Mouse (Mus musculus): ENCODE measurements at regions not wholly inside any gene's neighbourhood (a gene's known extent, or its start where the extent isn't known, plus 50 kb on each side); places are given as distances from the start of the nearest gene placed in this dataset.

GRCm38 (mm10) chr14:36819826-36820225 is 148.8 kb downstream of the Ccser2 start:
- whole genome bisulfite sequencing: 75% methylated on average over 1 of the region's 1 CpGs
- no peaks in the 10 kb centered on the region for H3K4me1 ChIP-seq
- H3K27me3 ChIP-seq (replicated peaks; ENCODE audit: low read depth, poor library complexity, severe bottlenecking): no peaks in the 10 kb centered on the region
- no peak overlapping the region for H3K4me3 ChIP-seq
- no peaks in the 10 kb centered on the region for H3K9me3 ChIP-seq
- H3K36me3 ChIP-seq (replicated peaks): no peaks in the 10 kb centered on the region
- H3K27ac ChIP-seq (replicated peaks): no peak overlapping the region
- DNase-seq (ENCODE audit: low spot score): no peak

DNA sequence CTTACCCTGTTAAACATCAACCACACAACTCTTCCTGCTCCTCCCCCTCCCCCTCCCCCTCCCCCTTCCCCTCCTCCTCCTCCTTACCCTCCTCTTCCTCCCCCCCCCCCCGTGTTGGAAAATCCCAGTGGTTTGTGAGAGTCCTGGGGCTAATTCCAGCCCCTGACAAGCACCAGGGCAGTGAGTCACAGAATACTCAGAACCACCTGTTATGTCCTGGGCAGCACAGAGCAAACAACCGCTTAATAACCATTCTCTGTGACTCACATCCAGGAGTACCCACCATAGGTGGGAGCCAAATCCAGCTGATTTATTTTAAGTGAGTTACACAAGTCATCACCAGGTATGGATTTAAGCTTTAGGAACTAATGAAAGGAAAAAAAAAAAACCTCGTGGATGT is 166.2 kb downstream of the Ccser2 start:
- DNase-seq (ENCODE audit: low spot score): no peak
- H3K36me3 ChIP-seq (replicated peaks): no peaks in the 10 kb centered on the region
- WGBS: 77% methylated on average over 3 of the region's 3 CpGs

GRCm38 (mm10) chr14:36799820-36800219 is 168.8 kb downstream of the Ccser2 start:
- no peak for DNase-seq (ENCODE audit: low spot score)
- no peak overlapping the region for H3K27ac ChIP-seq (replicated peaks)
- no peaks in the 10 kb centered on the region for H3K36me3 ChIP-seq (replicated peaks)
- H3K9me3 ChIP-seq: no peaks in the 10 kb centered on the region
- H3K4me3 ChIP-seq: no peak overlapping the region
- 79% methylated on average over 1 of the region's 1 CpGs for WGBS
- no peaks in the 10 kb centered on the region for H3K4me1 ChIP-seq
- H3K27me3 ChIP-seq (replicated peaks; ENCODE audit: low read depth, poor library complexity, severe bottlenecking): no peaks in the 10 kb centered on the region

More for the DNA sequence above, 166.2 kb downstream of the Ccser2 start:
- Histone ChIP-seq H3K27me3 (replicated peaks; ENCODE audit: low read depth, poor library complexity, severe bottlenecking) (no peaks in the 10 kb centered on the region), H3K4me1 (no peaks in the 10 kb centered on the region), H3K9me3 (no peaks in the 10 kb centered on the region), H3K27ac (replicated peaks) (no peak overlapping the region), H3K4me3 (no peak overlapping the region)

DNA sequence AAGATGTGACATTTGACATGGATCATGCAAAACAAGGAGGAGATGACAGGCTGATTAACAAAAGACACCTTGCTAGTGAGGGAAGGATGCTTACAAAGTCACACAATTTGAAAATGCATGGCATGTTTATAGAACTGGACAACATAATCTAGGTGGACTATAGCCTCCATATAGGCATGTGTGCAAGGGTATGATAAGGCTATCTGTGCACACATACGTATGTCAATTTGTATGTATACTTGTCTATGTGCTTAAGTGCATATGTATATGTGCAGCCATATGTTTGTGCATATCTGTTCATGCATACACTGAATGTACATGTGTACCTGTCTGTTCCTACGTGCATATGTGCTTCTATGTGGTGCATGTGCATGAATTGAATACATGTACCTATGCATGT is 186.7 kb downstream of the Ccser2 start:
- DNase-seq (ENCODE audit: low spot score): no peak
- Histone ChIP-seq H3K27ac (replicated peaks) (no peak overlapping the region), H3K4me1 (no peaks in the 10 kb centered on the region), H3K27me3 (replicated peaks; ENCODE audit: low read depth, poor library complexity, severe bottlenecking) (no peaks in the 10 kb centered on the region), H3K4me3 (no peak overlapping the region), H3K36me3 (replicated peaks) (no peaks in the 10 kb centered on the region), H3K9me3 (no peaks in the 10 kb centered on the region)
- 89% methylated on average over 2 of the region's 2 CpGs for WGBS

DNA sequence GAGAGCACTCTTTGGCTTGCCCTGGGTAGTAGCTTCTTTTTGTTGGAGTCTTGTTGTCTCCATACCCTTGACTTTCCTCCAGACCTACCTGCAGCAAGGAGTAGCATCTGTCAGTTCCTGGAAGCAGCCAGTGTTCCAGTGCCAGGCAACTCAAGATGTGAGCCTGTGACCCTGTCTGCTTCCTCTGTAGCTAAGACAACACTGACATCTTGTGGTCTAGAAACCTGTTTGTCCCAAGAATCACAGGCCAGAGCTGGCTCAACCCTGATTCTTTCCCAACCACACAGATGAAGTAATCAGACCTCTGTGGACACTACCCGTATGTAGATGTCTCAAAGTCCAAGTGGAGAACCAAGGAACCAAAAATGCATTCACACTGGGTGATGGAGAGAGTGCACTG is 189.6 kb downstream of the Ccser2 start:
- 66% methylated on average over 1 of the region's 1 CpGs for WGBS
- no peaks in the 10 kb centered on the region for H3K27me3 ChIP-seq (replicated peaks; ENCODE audit: low read depth, poor library complexity, severe bottlenecking)

DNA sequence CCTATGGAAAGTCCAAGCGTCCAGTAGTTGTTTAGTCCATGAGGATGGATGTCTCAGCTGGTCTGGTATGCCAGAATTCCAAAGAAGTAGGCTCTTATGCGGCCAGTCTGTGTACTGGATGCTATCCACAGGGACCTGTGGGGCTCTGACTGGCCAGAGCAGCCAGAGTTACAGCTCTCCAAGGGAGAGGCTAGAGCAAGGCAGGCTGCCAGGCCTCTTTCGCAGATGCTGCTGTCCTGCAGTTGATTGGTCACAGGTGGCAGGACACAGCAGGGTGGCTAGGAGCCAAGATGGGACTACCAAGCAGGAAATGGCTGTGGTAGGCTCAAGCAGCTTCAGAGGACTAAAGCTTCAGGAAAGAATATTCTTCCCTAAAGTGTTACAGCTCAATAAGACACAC is 194.2 kb downstream of the Ccser2 start:
- DNase-seq (ENCODE audit: low spot score): no peak
- H3K4me1 ChIP-seq: no peaks in the 10 kb centered on the region
- no peaks in the 10 kb centered on the region for H3K9me3 ChIP-seq
- 74% methylated on average over 3 of the region's 3 CpGs for WGBS
- no peak overlapping the region for H3K27ac ChIP-seq (replicated peaks)
- no peak overlapping the region for H3K4me3 ChIP-seq
- H3K27me3 ChIP-seq (replicated peaks; ENCODE audit: low read depth, poor library complexity, severe bottlenecking): no peaks in the 10 kb centered on the region
- no peaks in the 10 kb centered on the region for H3K36me3 ChIP-seq (replicated peaks)

More for the DNA sequence above, 189.6 kb downstream of the Ccser2 start:
- Histone ChIP-seq H3K9me3 (no peaks in the 10 kb centered on the region), H3K4me1 (no peaks in the 10 kb centered on the region), H3K36me3 (replicated peaks) (no peaks in the 10 kb centered on the region), H3K4me3 (no peak overlapping the region), H3K27ac (replicated peaks) (no peak overlapping the region)
- no peak for DNase-seq (ENCODE audit: low spot score)

- WGBS: 85% methylated on average over 4 of the region's 4 CpGs
- Histone ChIP-seq H3K9me3 (no peaks in the 10 kb centered on the region), H3K27ac (replicated peaks) (no peak overlapping the region), H3K36me3 (replicated peaks) (no peaks in the 10 kb centered on the region), H3K27me3 (replicated peaks; ENCODE audit: low read depth, poor library complexity, severe bottlenecking) (no peaks in the 10 kb centered on the region), H3K4me1 (no peaks in the 10 kb centered on the region), H3K4me3 (no peak overlapping the region)
- DNase-seq (ENCODE audit: low spot score): no peak
These were observed 204.2 kb downstream of the Ccser2 start for GRCm38 (mm10) chr14:36764377-36764776.

DNA sequence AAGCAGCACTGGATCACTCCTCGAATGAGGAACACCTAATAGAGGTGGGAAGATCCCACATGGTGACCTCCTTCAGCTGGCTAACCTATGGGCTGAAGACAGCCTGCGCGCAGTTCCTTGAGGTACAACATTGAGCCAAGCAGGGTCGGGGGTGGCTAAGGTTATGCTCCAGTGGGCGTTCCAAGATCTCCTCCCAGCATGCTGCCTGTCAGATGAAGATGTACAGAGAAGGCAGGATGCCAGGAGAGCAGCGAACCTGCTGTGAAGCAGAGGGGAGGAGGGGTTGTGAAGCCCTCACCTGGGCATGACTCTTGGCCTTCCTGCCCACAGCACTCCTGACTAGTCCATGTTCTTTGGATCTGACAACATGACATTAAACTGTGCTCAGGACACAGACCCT is 212.5 kb downstream of the Ccser2 start:
- H3K4me1 ChIP-seq: no peaks in the 10 kb centered on the region
- WGBS: 84% methylated on average over 6 of the region's 6 CpGs
- H3K27me3 ChIP-seq (replicated peaks; ENCODE audit: low read depth, poor library complexity, severe bottlenecking): no peaks in the 10 kb centered on the region
- H3K9me3 ChIP-seq: no peaks in the 10 kb centered on the region
- no peak overlapping the region for H3K4me3 ChIP-seq
- no peak overlapping the region for H3K27ac ChIP-seq (replicated peaks)
- no peak for DNase-seq (ENCODE audit: low spot score)
- H3K36me3 ChIP-seq (replicated peaks): no peaks in the 10 kb centered on the region

- DNase-seq (ENCODE audit: low spot score): no peak
- Histone ChIP-seq H3K4me3 (no peak overlapping the region), H3K27ac (replicated peaks) (no peak overlapping the region), H3K27me3 (replicated peaks; ENCODE audit: low read depth, poor library complexity, severe bottlenecking) (no peaks in the 10 kb centered on the region), H3K4me1 (no peaks in the 10 kb centered on the region), H3K9me3 (no peaks in the 10 kb centered on the region), H3K36me3 (replicated peaks) (no peaks in the 10 kb centered on the region)
- WGBS: 92% methylated on average over 6 of the region's 6 CpGs
These were observed 220.3 kb downstream of the Ccser2 start for GRCm38 (mm10) chr14:36748130-36748883.

DNA sequence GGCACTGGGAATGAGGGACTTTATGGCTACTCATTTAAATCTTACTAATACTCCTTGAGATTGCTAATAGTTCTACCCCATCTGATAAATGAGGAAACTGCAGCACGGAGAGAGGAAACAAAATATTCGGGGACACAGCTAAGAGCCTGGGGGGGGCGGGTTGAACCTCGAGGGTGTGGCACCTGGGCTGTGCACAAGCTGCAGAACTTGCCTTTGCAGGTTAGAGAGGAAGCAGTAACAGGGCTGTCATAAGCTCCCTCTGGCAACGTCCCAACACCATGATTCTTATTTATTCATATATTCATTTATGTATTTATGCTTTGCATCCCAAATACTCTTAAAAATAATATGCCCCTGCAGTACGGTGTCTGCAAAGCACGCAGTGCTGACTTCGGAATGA is 237.5 kb downstream of the Ccser2 start:
- no peak for DNase-seq (ENCODE audit: low spot score)
- 80% methylated on average over 8 of the region's 8 CpGs for WGBS
- no peaks in the 10 kb centered on the region for H3K4me1 ChIP-seq
- no peak overlapping the region for H3K4me3 ChIP-seq
- H3K27ac ChIP-seq (replicated peaks): no peak overlapping the region
- H3K27me3 ChIP-seq (replicated peaks; ENCODE audit: low read depth, poor library complexity, severe bottlenecking): no peaks in the 10 kb centered on the region
- no peaks in the 10 kb centered on the region for H3K9me3 ChIP-seq
- no peaks in the 10 kb centered on the region for H3K36me3 ChIP-seq (replicated peaks)

DNA sequence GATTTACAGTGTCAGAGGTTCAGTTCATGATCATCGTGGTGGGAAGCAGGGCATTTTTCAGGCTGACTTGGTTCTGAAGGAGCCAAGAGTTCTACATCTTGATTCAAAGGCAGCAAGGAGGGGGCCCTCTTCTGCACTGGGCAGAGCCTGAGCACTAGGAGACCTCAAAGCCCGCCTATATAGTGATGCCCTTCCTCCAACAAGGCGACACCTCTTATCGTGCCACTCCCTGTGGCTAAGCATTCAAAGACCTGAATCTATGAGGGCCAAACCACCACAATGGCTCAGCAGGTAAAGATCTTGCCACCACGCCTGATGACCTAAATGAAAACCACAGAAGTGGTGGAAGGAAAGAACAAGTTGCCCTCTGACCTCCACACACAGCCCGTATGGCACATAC is 242.5 kb downstream of the Ccser2 start:
- H3K36me3 ChIP-seq (replicated peaks): no peaks in the 10 kb centered on the region
- 87% methylated on average over 6 of the region's 6 CpGs for WGBS

DNA sequence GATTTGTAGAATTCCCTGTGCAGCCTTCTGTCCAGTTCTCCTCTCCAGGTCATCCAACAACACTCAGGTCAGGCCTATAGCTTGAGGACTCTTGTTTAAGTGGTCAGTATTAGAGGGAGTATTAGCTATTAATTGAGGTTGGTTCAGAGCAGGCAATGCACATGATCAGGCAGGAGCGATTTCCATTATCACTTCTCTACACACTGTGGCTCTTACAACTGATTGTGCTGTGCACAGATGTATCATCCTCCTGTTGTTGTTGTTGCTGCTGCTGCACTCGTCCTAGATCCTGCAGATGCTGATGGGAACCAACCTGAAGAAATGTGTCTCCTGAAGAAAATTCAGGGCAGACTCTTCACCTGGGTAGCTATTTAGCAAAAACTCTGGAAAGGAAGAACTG is 252.9 kb downstream of the Ccser2 start:
- Histone ChIP-seq H3K4me1 (no peaks in the 10 kb centered on the region), H3K9me3 (no peaks in the 10 kb centered on the region), H3K36me3 (replicated peaks) (no peaks in the 10 kb centered on the region), H3K27me3 (replicated peaks; ENCODE audit: low read depth, poor library complexity, severe bottlenecking) (no peaks in the 10 kb centered on the region), H3K27ac (replicated peaks) (no peak overlapping the region), H3K4me3 (no peak overlapping the region)
- WGBS: 79% methylated on average over 2 of the region's 2 CpGs
- DNase-seq (ENCODE audit: low spot score): no peak

More for the DNA sequence above, 242.5 kb downstream of the Ccser2 start:
- Histone ChIP-seq H3K4me3 (no peak overlapping the region), H3K9me3 (no peaks in the 10 kb centered on the region), H3K4me1 (no peaks in the 10 kb centered on the region), H3K27me3 (replicated peaks; ENCODE audit: low read depth, poor library complexity, severe bottlenecking) (no peaks in the 10 kb centered on the region), H3K27ac (replicated peaks) (no peak overlapping the region)
- DNase-seq (ENCODE audit: low spot score): no peak

GRCm38 (mm10) chr14:36696993-36697392 is 271.6 kb downstream of the Ccser2 start:
- no peak overlapping the region for H3K27ac ChIP-seq (replicated peaks)
- H3K36me3 ChIP-seq (replicated peaks): no peaks in the 10 kb centered on the region
- no peaks in the 10 kb centered on the region for H3K9me3 ChIP-seq
- 83% methylated on average over 4 of the region's 4 CpGs for WGBS
- H3K4me1 ChIP-seq: no peaks in the 10 kb centered on the region
- H3K4me3 ChIP-seq: no peak overlapping the region
- DNase-seq (ENCODE audit: low spot score): no peak
- no peaks in the 10 kb centered on the region for H3K27me3 ChIP-seq (replicated peaks; ENCODE audit: low read depth, poor library complexity, severe bottlenecking)
